Mouse (Mus musculus): ENCODE results near the gene Ybx1. TPM values are rescaled to one million over a fixed set of nuclear protein-coding genes. Genes with fewer than 3 reads are reported as not detected.
"Not testable (repeated sequence)": the region's sequence is repeated elsewhere in the genome, so short reads cannot be mapped to it uniquely, and the experiment has no call there.

The Ybx1 gene
- polyA plus RNA-seq, 1 experiment, result 1,534 TPM

GRCm38 (mm10) chr4:119284861-119285260 is 9.5 kb downstream of the Ybx1 start:
- no peaks in the 10 kb centered on the region for H3K4me1 ChIP-seq (ENCODE audit: control insufficient read depth, insufficient read depth, low read length)
- no peaks in the 10 kb centered on the region for H3K27me3 ChIP-seq (ENCODE audit: control insufficient read depth, insufficient read depth, low read length, poor library complexity, severe bottlenecking)
- no peaks in the 10 kb centered on the region for H3K9me3 ChIP-seq (replicated peaks; ENCODE audit: control insufficient read depth, insufficient read depth, low read length, poor library complexity, severe bottlenecking)
- TF ChIP-seq CTCF (IDR thresholded peaks at IDR 0.05; ENCODE audit: low read depth, low read length) (no peak), POLR2A (IDR thresholded peaks at IDR 0.05; ENCODE audit: insufficient read depth, low read length) (no peak), EP300 (IDR thresholded peaks at IDR 0.05; ENCODE audit: insufficient read depth, low read depth, low read length) (no peak)
- no peak overlapping the region for H3K27ac ChIP-seq (ENCODE audit: insufficient read depth, low read length)
- H3K36me3 ChIP-seq (ENCODE audit: control insufficient read depth, insufficient read depth, low read length, poor library complexity, severe bottlenecking), result peaks cover 85% of the 10 kb centered on the region
- H3K4me3 ChIP-seq (ENCODE audit: low read depth, low read length), result no peak overlapping the region
- H3K9ac ChIP-seq (ENCODE audit: low read depth, poor library complexity, severe bottlenecking), result no peak overlapping the region

GRCm38 (mm10) chr4:119278784-119279183 is 15.6 kb downstream of the Ybx1 start:
- H3K36me3 ChIP-seq (ENCODE audit: control insufficient read depth, insufficient read depth, low read length, poor library complexity, severe bottlenecking), result peaks cover 88% of the 10 kb centered on the region
- H3K4me1 ChIP-seq (ENCODE audit: control insufficient read depth, insufficient read depth, low read length); H3K27ac ChIP-seq (ENCODE audit: insufficient read depth, low read length); H3K9me3 ChIP-seq (replicated peaks; ENCODE audit: control insufficient read depth, insufficient read depth, low read length, poor library complexity, severe bottlenecking); H3K9ac ChIP-seq (ENCODE audit: low read depth, poor library complexity, severe bottlenecking); H3K27me3 ChIP-seq (ENCODE audit: control insufficient read depth, insufficient read depth, low read length, poor library complexity, severe bottlenecking); H3K4me3 ChIP-seq (ENCODE audit: low read depth, low read length): not testable (repeated sequence)

GRCm38 (mm10) chr4:119275726-119276125 is 18.7 kb downstream of the Ybx1 start:
- peaks cover 88% of the 10 kb centered on the region for H3K36me3 ChIP-seq (ENCODE audit: control insufficient read depth, insufficient read depth, low read length, poor library complexity, severe bottlenecking)
- H3K9me3 ChIP-seq (replicated peaks; ENCODE audit: control insufficient read depth, insufficient read depth, low read length, poor library complexity, severe bottlenecking), result no peaks in the 10 kb centered on the region
- H3K9ac ChIP-seq (ENCODE audit: low read depth, poor library complexity, severe bottlenecking), result no peak overlapping the region
- no peaks in the 10 kb centered on the region for H3K4me1 ChIP-seq (ENCODE audit: control insufficient read depth, insufficient read depth, low read length)
- H3K27me3 ChIP-seq (ENCODE audit: control insufficient read depth, insufficient read depth, low read length, poor library complexity, severe bottlenecking), result no peaks in the 10 kb centered on the region
- no peak overlapping the region for H3K4me3 ChIP-seq (ENCODE audit: low read depth, low read length)
- no peak for TF ChIP-seq POLR2A (IDR thresholded peaks at IDR 0.05; ENCODE audit: insufficient read depth, low read length)
- TF ChIP-seq CTCF (IDR thresholded peaks at IDR 0.05; ENCODE audit: low read depth, low read length), result no peak
- TF ChIP-seq EP300 (IDR thresholded peaks at IDR 0.05; ENCODE audit: insufficient read depth, low read depth, low read length), result no peak
- H3K27ac ChIP-seq (ENCODE audit: insufficient read depth, low read length), result 0 out of 2 replicates have a peak overlapping the region, but pooled peaks have one; percentile 32

GRCm38 (mm10) chr4:119275226-119275625 is 19.2 kb downstream of the Ybx1 start:
- H3K36me3 ChIP-seq (ENCODE audit: control insufficient read depth, insufficient read depth, low read length, poor library complexity, severe bottlenecking), result peaks cover 89% of the 10 kb centered on the region
- no peak overlapping the region for H3K27ac ChIP-seq (ENCODE audit: insufficient read depth, low read length)
- H3K4me1 ChIP-seq (ENCODE audit: control insufficient read depth, insufficient read depth, low read length), result no peaks in the 10 kb centered on the region
- H3K27me3 ChIP-seq (ENCODE audit: control insufficient read depth, insufficient read depth, low read length, poor library complexity, severe bottlenecking), result no peaks in the 10 kb centered on the region
- no peaks in the 10 kb centered on the region for H3K9me3 ChIP-seq (replicated peaks; ENCODE audit: control insufficient read depth, insufficient read depth, low read length, poor library complexity, severe bottlenecking)
- no peak overlapping the region for H3K4me3 ChIP-seq (ENCODE audit: low read depth, low read length)
- TF ChIP-seq POLR2A (IDR thresholded peaks at IDR 0.05; ENCODE audit: insufficient read depth, low read length) (no peak), EP300 (IDR thresholded peaks at IDR 0.05; ENCODE audit: insufficient read depth, low read depth, low read length) (no peak), CTCF (IDR thresholded peaks at IDR 0.05; ENCODE audit: low read depth, low read length) (no peak)
- H3K9ac ChIP-seq (ENCODE audit: low read depth, poor library complexity, severe bottlenecking), result no peak overlapping the region

- Histone ChIP-seq H3K36me3 (ENCODE audit: control insufficient read depth, insufficient read depth, low read length, poor library complexity, severe bottlenecking) (peaks cover 85% of the 10 kb centered on the region), H3K27me3 (ENCODE audit: control insufficient read depth, insufficient read depth, low read length, poor library complexity, severe bottlenecking) (no peaks in the 10 kb centered on the region), H3K9me3 (replicated peaks; ENCODE audit: control insufficient read depth, insufficient read depth, low read length, poor library complexity, severe bottlenecking) (no peaks in the 10 kb centered on the region), H3K27ac (ENCODE audit: insufficient read depth, low read length) (no peak overlapping the region), H3K9ac (ENCODE audit: low read depth, poor library complexity, severe bottlenecking) (no peak overlapping the region), H3K4me1 (ENCODE audit: control insufficient read depth, insufficient read depth, low read length) (no peaks in the 10 kb centered on the region), H3K4me3 (ENCODE audit: low read depth, low read length) (no peak overlapping the region)
- TF ChIP-seq POLR2A (IDR thresholded peaks at IDR 0.05; ENCODE audit: insufficient read depth, low read length) (no peak), CTCF (IDR thresholded peaks at IDR 0.05; ENCODE audit: low read depth, low read length) (no peak), EP300 (IDR thresholded peaks at IDR 0.05; ENCODE audit: insufficient read depth, low read depth, low read length) (no peak)
Observed at GRCm38 (mm10) chr4:119274627-119275026, 19.8 kb downstream of the Ybx1 start.

- Histone ChIP-seq H3K27ac (ENCODE audit: insufficient read depth, low read length) (no peak overlapping the region), H3K9me3 (replicated peaks; ENCODE audit: control insufficient read depth, insufficient read depth, low read length, poor library complexity, severe bottlenecking) (no peaks in the 10 kb centered on the region), H3K4me1 (ENCODE audit: control insufficient read depth, insufficient read depth, low read length) (no peaks in the 10 kb centered on the region), H3K9ac (ENCODE audit: low read depth, poor library complexity, severe bottlenecking) (no peak overlapping the region), H3K27me3 (ENCODE audit: control insufficient read depth, insufficient read depth, low read length, poor library complexity, severe bottlenecking) (no peaks in the 10 kb centered on the region), H3K36me3 (ENCODE audit: control insufficient read depth, insufficient read depth, low read length, poor library complexity, severe bottlenecking) (peaks cover 14% of the 10 kb centered on the region), H3K4me3 (ENCODE audit: low read depth, low read length) (no peak overlapping the region)
- TF ChIP-seq CTCF (IDR thresholded peaks at IDR 0.05; ENCODE audit: low read depth, low read length), result no peak
- no peak for TF ChIP-seq POLR2A (IDR thresholded peaks at IDR 0.05; ENCODE audit: insufficient read depth, low read length)
- no peak for TF ChIP-seq EP300 (IDR thresholded peaks at IDR 0.05; ENCODE audit: insufficient read depth, low read depth, low read length)
Observed at GRCm38 (mm10) chr4:119266606-119267005, 27.8 kb downstream of the Ybx1 start.

Data from ES-Bruce4 (cell line).